8 mouse cellular contexts compared by ENCODE assay signal in genomic region chr4:141060426-141061301, GRCm38 (mm10). TPM values are rescaled to one million over a fixed set of nuclear protein-coding genes. Genes with fewer than 3 reads are reported as not detected.
DNase-seq lines count a peak whose midpoint lies in the region; ATAC-seq and TF ChIP-seq lines count a peak whose summit lies in the region.

Gene Crocc, minus strand, starts transcription at chr4:141060550.

- H3K4me2 ChIP-seq in CH12.LX (ENCODE audit: insufficient read depth, low read depth, poor library complexity, severe bottlenecking): peak within 1 kb of the TSS; percentile 80
- peak within 1 kb of the TSS; percentile 80 for H3K4me2 ChIP-seq in forebrain, embryonic 11.5 days (ENCODE audit: low read depth, low read length, severe bottlenecking)
- H3K4me2 ChIP-seq in heart, embryonic 16.5 days (ENCODE audit: low read depth, low read length): peak within 1 kb of the TSS; percentile 77
- H3K4me2 ChIP-seq in liver, embryonic 15.5 days: peak within 1 kb of the TSS; percentile 97
- H3K4me2 ChIP-seq in neural tube, embryonic 12.5 days (replicated peaks): peak within 1 kb of the TSS; percentile 85

- no peak for TF ChIP-seq EP300 in CH12.LX (IDR thresholded peaks at IDR 0.05; ENCODE audit: low read length)

- TF ChIP-seq CTCF in CH12.LX (conservative IDR thresholded peaks at IDR 0.05 in 1 of 2, IDR thresholded peaks at IDR 0.05 in 1 of 2; ENCODE audit: low read depth in 2 of 2, low read length in 2 of 2): peak in 1 of 2 experiments; percentile 88; a peak in 3 of 4 replicates

- no peaks in the 10 kb centered on the region for H3K27me3 ChIP-seq in CH12.LX (replicated peaks)
- H3K27me3 ChIP-seq in forebrain, embryonic 11.5 days (ENCODE audit: control insufficient read depth, insufficient read depth, low read length): no peaks in the 10 kb centered on the region
- H3K27me3 ChIP-seq in heart, embryonic 16.5 days (ENCODE audit: control insufficient read depth, insufficient read depth, low read length): no peaks in the 10 kb centered on the region
- H3K27me3 ChIP-seq in liver, embryonic 15.5 days: no peaks in the 10 kb centered on the region
- H3K27me3 ChIP-seq in neural tube, embryonic 12.5 days (replicated peaks): no peaks in the 10 kb centered on the region

- H3K36me3 ChIP-seq in CH12.LX (replicated peaks in 1 of 2; ENCODE audit: control insufficient read depth in 1 of 2, insufficient read depth in 1 of 2, low read length in 1 of 2): peaks cover 3 to 28% of the 10 kb centered on the region in 2 experiments
- H3K36me3 ChIP-seq in forebrain, embryonic 11.5 days (ENCODE audit: control insufficient read depth, insufficient read depth, low read length): no peaks in the 10 kb centered on the region
- peaks cover 11% of the 10 kb centered on the region for H3K36me3 ChIP-seq in heart, embryonic 16.5 days (ENCODE audit: control insufficient read depth, insufficient read depth)
- peaks cover 10% of the 10 kb centered on the region for H3K36me3 ChIP-seq in liver, embryonic 15.5 days (replicated peaks)
- peaks cover 18% of the 10 kb centered on the region for H3K36me3 ChIP-seq in neural tube, embryonic 12.5 days

- peak; percentile 81 for TF ChIP-seq POLR2A in CH12.LX (IDR thresholded peaks at IDR 0.05; ENCODE audit: low read depth, low read length)

- H3K79me2 ChIP-seq in CH12.LX (replicated peaks; ENCODE audit: control insufficient read depth, extremely low read depth, insufficient read depth, poor library complexity, severe bottlenecking): no peaks in the 10 kb centered on the region

- no peaks in the 10 kb centered on the region for H3K9me3 ChIP-seq in CH12.LX (replicated peaks; ENCODE audit: low read length)
- H3K9me3 ChIP-seq in forebrain, embryonic 11.5 days (ENCODE audit: control insufficient read depth, low read length): no peaks in the 10 kb centered on the region
- no peaks in the 10 kb centered on the region for H3K9me3 ChIP-seq in heart, embryonic 16.5 days (replicated peaks; ENCODE audit: control insufficient read depth, low read length)
- no peaks in the 10 kb centered on the region for H3K9me3 ChIP-seq in liver, embryonic 15.5 days (replicated peaks)
- H3K9me3 ChIP-seq in neural tube, embryonic 12.5 days: no peaks in the 10 kb centered on the region

- peaks cover 0 to 14% of the 10 kb centered on the region in 2 experiments; a peak in 2 of 4 replicates for H3K4me1 ChIP-seq in CH12.LX (ENCODE audit: control insufficient read depth in 1 of 2, insufficient read depth in 2 of 2)
- H3K4me1 ChIP-seq in forebrain, embryonic 11.5 days (replicated peaks; ENCODE audit: control insufficient read depth, insufficient read depth, low read length): 0 out of 2 replicates have a peak, but pooled peaks cover 4% of the 10 kb centered on the region
- H3K4me1 ChIP-seq in heart, embryonic 16.5 days (ENCODE audit: control insufficient read depth, insufficient read depth, low read length): peaks cover 23% of the 10 kb centered on the region
- H3K4me1 ChIP-seq in liver, embryonic 15.5 days (replicated peaks): peaks cover 29% of the 10 kb centered on the region
- H3K4me1 ChIP-seq in neural tube, embryonic 12.5 days: peaks cover 18% of the 10 kb centered on the region

- dilution Hi-C loops in CH12.LX (cut with MboI; ENCODE audit: extremely low pct_ligation_motif_present, extremely low pct_unique_long_range_greater_than_20kb, low sequenced_read_pairs): no loop called here

- peak; percentile 97 for DNase-seq in CH12.LX (ENCODE audit: extremely low read depth)
- peak; percentile 94 for DNase-seq in c-Kit-positive CD71-positive TER-119-negative erythroid progenitor cells, embryonic 14.5 days (ENCODE audit: low read depth)
- peak; percentile 100 for DNase-seq in forebrain, embryonic 11.5 days (ENCODE audit: low spot score)
- peak; percentile 99 to 100 for DNase-seq in kidney, postnatal 36 days
- DNase-seq in telencephalon, adult 2 months (ENCODE audit: low read depth, low spot score): peak; percentile 98

- WGBS in forebrain, embryonic 11.5 days: under 1% methylated on average over 76 of the region's 77 CpGs
- under 1% methylated on average over 75 of the region's 77 CpGs for WGBS in heart, embryonic 16.5 days
- under 1% methylated on average over 77 of the region's 77 CpGs for WGBS in liver, embryonic 15.5 days (ENCODE audit: insufficient replicate concordance)
- under 1% methylated on average over 77 of the region's 77 CpGs for WGBS in neural tube, embryonic 12.5 days

- peak within 1 kb of the TSS; percentile 67 to 82 (median 80) for H3K4me3 ChIP-seq in CH12.LX (replicated peaks in 1 of 3; ENCODE audit: low read depth in 2 of 3, low read length in 2 of 3, poor library complexity in 1 of 3)
- H3K4me3 ChIP-seq in forebrain, embryonic 11.5 days (ENCODE audit: low read depth, low read length): peak within 1 kb of the TSS; percentile 62
- H3K4me3 ChIP-seq in heart, embryonic 16.5 days (ENCODE audit: low read length): peak within 1 kb of the TSS; percentile 70
- H3K4me3 ChIP-seq in liver, embryonic 15.5 days (replicated peaks): peak within 1 kb of the TSS; percentile 61
- H3K4me3 ChIP-seq in neural tube, embryonic 12.5 days: peak within 1 kb of the TSS; percentile 63

- in situ Hi-C loops in CH12.LX (cut with MboI; ENCODE audit: low pct_ligation_motif_present, low pct_unique_long_range_greater_than_20kb, low sequenced_read_pairs): no loop called here

- H3K27ac ChIP-seq in CH12.LX (ENCODE audit: insufficient read depth, low read depth): peak within 1 kb of the TSS; percentile 10; the same call in 1 of the 2 replicates
- H3K27ac ChIP-seq in forebrain, embryonic 11.5 days (ENCODE audit: low read depth, low read length): peak within 1 kb of the TSS; percentile 85
- H3K27ac ChIP-seq in heart, embryonic 16.5 days (ENCODE audit: low read length): peak within 1 kb of the TSS; percentile 90
- peak within 1 kb of the TSS; percentile 83 for H3K27ac ChIP-seq in liver, embryonic 15.5 days (replicated peaks)
- peak within 1 kb of the TSS; percentile 90 for H3K27ac ChIP-seq in neural tube, embryonic 12.5 days

- peak; percentile 93 for ATAC-seq in forebrain, embryonic 11.5 days (replicated peaks; ENCODE audit: low FRiP score)
- ATAC-seq in heart, embryonic 16.5 days (replicated peaks; ENCODE audit: extremely low read depth, insufficient read depth, low FRiP score): peak; percentile 96
- peak; percentile 91 for ATAC-seq in liver, embryonic 15.5 days (ENCODE audit: insufficient read depth)
- peak; percentile 93 for ATAC-seq in neural tube, embryonic 12.5 days (ENCODE audit: low FRiP score, low read depth)

- TF ChIP-seq RAD21 in CH12.LX (IDR thresholded peaks at IDR 0.05; ENCODE audit: low read depth, low read length): peak; percentile 39

- peak within 1 kb of the TSS; percentile 66 for H3K9ac ChIP-seq in CH12.LX (ENCODE audit: insufficient read depth, low read depth)
- H3K9ac ChIP-seq in forebrain, embryonic 11.5 days (ENCODE audit: low read length): peak within 1 kb of the TSS; percentile 82
- H3K9ac ChIP-seq in heart, embryonic 16.5 days (ENCODE audit: low read length): peak within 1 kb of the TSS; percentile 82
- H3K9ac ChIP-seq in liver, embryonic 15.5 days: peak within 1 kb of the TSS; percentile 73
- peak within 1 kb of the TSS; percentile 79 for H3K9ac ChIP-seq in neural tube, embryonic 12.5 days

TF ChIP-seq in CH12.LX, 34 proteins besides CTCF, POLR2A, EP300 and RAD21 (continues in another document):
- TF ChIP-seq ETS1 (conservative IDR thresholded peaks at IDR 0.05; ENCODE audit: low read depth, low read length) (0 out of 2 replicates have a peak, but pooled peaks have one; percentile 25), MXI1 (IDR thresholded peaks at IDR 0.05; ENCODE audit: low read depth, low read length) (no peak), CHD2 (IDR thresholded peaks at IDR 0.05; ENCODE audit: low read length) (0 out of 2 replicates have a peak, but pooled peaks have one; percentile 37), MAX (IDR thresholded peaks at IDR 0.05; ENCODE audit: low read length) (peak; percentile 69), PAX5 (IDR thresholded peaks at IDR 0.05; ENCODE audit: low read length) (no peak), MAZ (IDR thresholded peaks at IDR 0.05; ENCODE audit: low read depth, low read length) (peak; percentile 66; the same call in 1 of the 2 replicates), ZKSCAN1 (IDR thresholded peaks at IDR 0.05; ENCODE audit: borderline replicate concordance, low read depth, low read length) (no peak), SMC3 (IDR thresholded peaks at IDR 0.05; ENCODE audit: low read depth, low read length) (peak; percentile 61), NELFE (IDR thresholded peaks at IDR 0.05; ENCODE audit: low read depth, low read length) (peak; percentile 89), RCOR1 (conservative IDR thresholded peaks at IDR 0.05; ENCODE audit: low read depth, low read length) (no peak; the same call in 1 of the 2 replicates), NRF1 (IDR thresholded peaks at IDR 0.05; ENCODE audit: low read depth, low read length) (peak; percentile 93), SIN3A (IDR thresholded peaks at IDR 0.05; ENCODE audit: low read length) (peak; percentile 56), POLR2AphosphoS2 (IDR thresholded peaks at IDR 0.05; ENCODE audit: low read depth, low read length) (peak; percentile 59), JUND (conservative IDR thresholded peaks at IDR 0.05; ENCODE audit: low read depth, low read length) (no peak), ZMIZ1 (IDR thresholded peaks at IDR 0.05; ENCODE audit: low read depth, low read length) (peak; percentile 88; the same call in 1 of the 2 replicates), ZC3H11A (IDR thresholded peaks at IDR 0.05; ENCODE audit: low read depth, low read length) (no peak), E2F4 (IDR thresholded peaks at IDR 0.05; ENCODE audit: insufficient replicate concordance, low read depth, low read length) (0 out of 2 replicates have a peak, but pooled peaks have one; percentile 45), TCF12 (IDR thresholded peaks at IDR 0.05; ENCODE audit: low read depth, low read length) (peak; percentile 61), MYC (IDR thresholded peaks at IDR 0.05; ENCODE audit: low read depth, low read length) (peak; percentile 77), ZNF384 (IDR thresholded peaks at IDR 0.05; ENCODE audit: low read depth, low read length) (peak; percentile 97), MEF2A (IDR thresholded peaks at IDR 0.05; ENCODE audit: borderline replicate concordance, low read depth, low read length) (peak; percentile 41; the same call in 1 of the 2 replicates), HCFC1 (IDR thresholded peaks at IDR 0.05; ENCODE audit: low read depth, low read length) (peak; percentile 64)

RNA-seq across cellular contexts. Expression of gene Crocc, which starts in this region (rescaled TPM):
- 5.9 and 8.3 TPM in 2 replicates for total RNA-seq in CH12.LX (2012; rRNA removed)
- total RNA-seq in CH12.LX (2014; rRNA removed): 3.5 and 4.3 TPM in 2 replicates
- polyA plus RNA-seq in CH12.LX (2012; ENCODE audit: insufficient read length, low read depth): 4.8 and 8.6 TPM in 2 replicates
- polyA plus RNA-seq in forebrain, embryonic 11.5 days (2014; fragmentation: Nextera tagmentation; extraction: Ambion mirVana): 14.3 and 15.3 TPM in 2 replicates
- 3.0 and 4.2 TPM in 2 replicates for polyA plus RNA-seq in heart, embryonic 16.5 days (2015; fragmentation: Nextera tagmentation; extraction: Ambion mirVana)
- 0.77 and 0.88 TPM in 2 replicates for polyA plus RNA-seq in liver, embryonic 15.5 days (2015; fragmentation: Nextera tagmentation; extraction: Ambion mirVana)
- 11.7 and 12.8 TPM in 2 replicates for polyA plus RNA-seq in neural tube, embryonic 12.5 days (2016; fragmentation: Nextera tagmentation; extraction: Ambion mirVana)

Comparison
In these comparisons a context has a peak if more than half of its experiments do, and no peak if none do; other contexts are left out.
1. Peak in every context shown above with its lines: DNase-seq, ATAC-seq, H3K4me3 ChIP-seq and H3K27ac ChIP-seq.
2. Peak in ATAC-seq, H3K4me3 ChIP-seq, H3K27ac ChIP-seq, H3K9ac ChIP-seq and H3K4me2 ChIP-seq in liver, embryonic 15.5 days; RNA of the gene not detected or under 1 TPM.
3. H3K27ac ChIP-seq: peak in every context shown above with its lines; median percentile 90 in heart, embryonic 16.5 days; 90 in neural tube, embryonic 12.5 days; 85 in forebrain, embryonic 11.5 days; 83 in liver, embryonic 15.5 days; 10 in CH12.LX.